ENCODE assay signal across 10 mouse cellular contexts in genomic region chr19:55746241-55746640, GRCm38 (mm10). TPM values are rescaled to one million over a fixed set of nuclear protein-coding genes. Genes with fewer than 3 reads are reported as not detected.
DNase-seq lines count a peak whose midpoint lies in the region; ATAC-seq lines count a peak whose summit lies in the region.
"Had no signal": no experiment of that assay in that cellular context is flagged by ENCODE, and none has a peak within 500 bp of the region (broad histone marks: within the 10 kb centered on the region; RNA-seq: fewer than 3 reads in every experiment).

No protein-coding gene starts in this region.

- WGBS in heart, embryonic 11.5 days (ENCODE audit: insufficient replicate concordance) = 37% methylated on average over 5 of the region's 5 CpGs
- 8% methylated on average over 5 of the region's 5 CpGs for WGBS in forebrain, embryonic 14.5 days
- WGBS in limb, embryonic 15.5 days = 11% methylated on average over 5 of the region's 5 CpGs

- no peak overlapping the region for H3K9ac ChIP-seq in heart, embryonic 11.5 days (ENCODE audit: low read depth, low read length)
- H3K9ac ChIP-seq in forebrain, embryonic 14.5 days (ENCODE audit: low read length) = peak overlapping the region; percentile 37
- H3K9ac ChIP-seq in limb, embryonic 15.5 days = no peak overlapping the region
- H3K9ac ChIP-seq: liver, postnatal 0 days had no signal

- peaks cover 61% of the 10 kb centered on the region for H3K4me1 ChIP-seq in heart, embryonic 11.5 days (ENCODE audit: control insufficient read depth, insufficient read depth, low read length)
- peaks cover 59% of the 10 kb centered on the region for H3K4me1 ChIP-seq in forebrain, embryonic 14.5 days (ENCODE audit: control insufficient read depth, insufficient read depth, low read length)
- peaks cover 60% of the 10 kb centered on the region for H3K4me1 ChIP-seq in limb, embryonic 15.5 days

- ATAC-seq in heart, embryonic 11.5 days (replicated peaks; ENCODE audit: insufficient number of reproducible peaks, low FRiP score, low TSS enrichment) = no peak
- ATAC-seq in forebrain, embryonic 14.5 days = no peak
- no peak for ATAC-seq in limb, embryonic 15.5 days (ENCODE audit: insufficient number of reproducible peaks, low FRiP score, low TSS enrichment, low read depth)
- ATAC-seq: liver, postnatal 0 days had no signal

- H3K9me3 ChIP-seq in heart, embryonic 11.5 days (replicated peaks; ENCODE audit: control insufficient read depth, low read length) = no peaks in the 10 kb centered on the region
- no peaks in the 10 kb centered on the region for H3K9me3 ChIP-seq in forebrain, embryonic 14.5 days (replicated peaks; ENCODE audit: control insufficient read depth, low read length)
- no peaks in the 10 kb centered on the region for H3K9me3 ChIP-seq in limb, embryonic 15.5 days

- no peak for DNase-seq in heart, adult 8-10 months (ENCODE audit: low spot score)
- peak; percentile 22 for DNase-seq in Muller cell, postnatal 12 days (ENCODE audit: inconsistent ontology term)
- peak; percentile 43 for DNase-seq in forebrain, embryonic 14.5 days (ENCODE audit: low spot score)
- DNase-seq in cerebellum, adult 9-10 months = no peak
- DNase-seq in right cerebral cortex, postnatal 4 days = no peak
- no peak for DNase-seq in cerebellum, adult 18-20 months
- DNase-seq: liver, postnatal 0 days had no signal

- peak overlapping the region; percentile 8; the same call in 1 of the 2 replicates for H3K4me3 ChIP-seq in heart, embryonic 11.5 days (ENCODE audit: low read depth, low read length)
- H3K4me3 ChIP-seq in forebrain, embryonic 14.5 days (ENCODE audit: low read depth, low read length) = peak overlapping the region; percentile 11
- H3K4me3 ChIP-seq in limb, embryonic 15.5 days = no peak overlapping the region; the same call in 1 of the 2 replicates
- H3K4me3 ChIP-seq: layer of hippocampus, adult 2 months had no signal

- H3K27ac ChIP-seq in heart, embryonic 11.5 days (ENCODE audit: low read depth, low read length) = no peak overlapping the region
- peak overlapping the region; percentile 58; the same call in 1 of the 2 replicates for H3K27ac ChIP-seq in forebrain, embryonic 14.5 days (ENCODE audit: low read depth, low read length)
- H3K27ac ChIP-seq in limb, embryonic 15.5 days = no peak overlapping the region
- H3K27ac ChIP-seq: layer of hippocampus, adult 2 months had no signal

- H3K4me2 ChIP-seq in heart, embryonic 11.5 days = peak overlapping the region; percentile 29
- peak overlapping the region; percentile 81 for H3K4me2 ChIP-seq in forebrain, embryonic 14.5 days (ENCODE audit: low read length)
- peak overlapping the region; percentile 37; the same call in 1 of the 2 replicates for H3K4me2 ChIP-seq in limb, embryonic 15.5 days

- no peaks in the 10 kb centered on the region for H3K27me3 ChIP-seq in heart, embryonic 11.5 days (ENCODE audit: control insufficient read depth, insufficient read depth, low read length)
- no peaks in the 10 kb centered on the region; the same call in 1 of the 2 replicates for H3K27me3 ChIP-seq in forebrain, embryonic 14.5 days (replicated peaks; ENCODE audit: control insufficient read depth, insufficient read depth, low read length)
- no peaks in the 10 kb centered on the region for H3K27me3 ChIP-seq in limb, embryonic 15.5 days

- no peaks in the 10 kb centered on the region for H3K36me3 ChIP-seq in heart, embryonic 11.5 days (ENCODE audit: control insufficient read depth, insufficient read depth, low read length)
- no peaks in the 10 kb centered on the region for H3K36me3 ChIP-seq in forebrain, embryonic 14.5 days (ENCODE audit: control insufficient read depth, insufficient read depth, low read length)
- no peaks in the 10 kb centered on the region for H3K36me3 ChIP-seq in limb, embryonic 15.5 days

RNA-seq across cellular contexts. Expression of gene Tcf7l2, which starts 4.6 kb away (rescaled TPM):
- 67.1 and 82.0 TPM in 2 replicates for polyA plus RNA-seq in heart, embryonic 11.5 days (2014; fragmentation: Nextera tagmentation; extraction: Ambion mirVana)
- total RNA-seq in heart, adult 8-10 months (2022) = 10 to 100 TPM in 3 of 4 experiments, 1 to 10 TPM in 1; 10.0 to 14.7 (median 12.3) TPM
- 196 and 221 TPM in 2 replicates for polyA plus RNA-seq in forebrain, embryonic 14.5 days (2014; fragmentation: Nextera tagmentation; extraction: Ambion mirVana)
- polyA plus RNA-seq in limb, embryonic 15.5 days (2015; fragmentation: Nextera tagmentation; extraction: Ambion mirVana) = 85.4 and 90.5 TPM in 2 replicates

Comparison
In these comparisons a context has a peak if more than half of its experiments do, and no peak if none do; other contexts are left out.
1. H3K4me2 ChIP-seq: peak in every context shown above with its lines; median percentile 81 in forebrain, embryonic 14.5 days; 37 in limb, embryonic 15.5 days; 29 in heart, embryonic 11.5 days.
2. DNase-seq: peak in Muller cell, postnatal 12 days (single experiment) and forebrain, embryonic 14.5 days (single experiment); none in heart, adult 8-10 months (single experiment), cerebellum, adult 9-10 months (single experiment), right cerebral cortex, postnatal 4 days (single experiment) and cerebellum, adult 18-20 months (0 of 2).